Mouse (Mus musculus): ENCODE results near the gene Unc45a.
"Not testable (repeated sequence)": the region's sequence is repeated elsewhere in the genome, so short reads cannot be mapped to it uniquely, and the experiment has no call there.

Gene Unc45a

DNA sequence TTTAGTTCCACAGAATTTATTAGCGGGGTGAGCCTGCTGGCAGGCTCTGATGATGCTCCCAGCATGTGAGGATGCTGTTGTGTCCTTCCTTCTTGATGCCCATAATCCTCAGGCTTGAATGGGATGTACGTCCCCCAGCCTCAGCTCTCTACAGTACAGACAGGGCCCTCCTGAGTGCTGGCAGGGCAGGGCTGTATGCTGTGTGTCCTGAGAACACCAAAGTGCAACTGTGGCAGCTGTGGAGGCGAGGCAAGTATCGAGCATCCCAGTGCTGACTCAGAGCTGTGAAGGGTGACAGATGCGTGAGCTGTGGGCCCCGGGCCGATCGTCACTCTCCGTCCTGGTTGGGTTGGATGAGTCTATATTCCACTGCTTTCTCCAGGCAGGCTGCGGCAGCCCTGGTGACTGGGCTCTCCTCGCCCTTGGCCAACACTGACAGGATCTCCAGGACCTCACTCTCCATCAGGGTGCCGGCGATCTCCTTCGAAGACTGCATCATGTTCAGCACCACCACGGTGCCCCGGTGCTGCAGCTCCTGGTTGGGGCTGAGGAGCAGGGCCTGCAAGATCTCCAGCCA, 15.4 kb downstream of the Unc45a start:
- no peak for DNase-seq (ENCODE audit: low read depth, low spot score)

DNA sequence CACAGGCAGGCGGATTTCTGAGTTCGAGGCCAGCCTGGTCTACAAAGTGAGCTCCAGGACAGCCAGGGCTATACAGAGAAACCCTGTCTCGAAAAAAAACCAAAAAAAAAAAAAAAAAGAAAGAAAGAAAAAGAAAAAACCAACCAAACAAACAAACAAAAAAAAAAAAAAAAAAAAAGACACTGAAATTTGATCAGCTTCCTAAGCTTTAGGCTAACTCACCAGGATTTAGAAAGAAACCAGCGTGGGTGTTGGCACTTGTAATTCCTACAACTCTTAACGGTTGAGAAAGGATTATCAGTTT, 16.0 kb downstream of the Unc45a start:
- not testable (repeated sequence) for DNase-seq (ENCODE audit: low read depth, low spot score)

DNA sequence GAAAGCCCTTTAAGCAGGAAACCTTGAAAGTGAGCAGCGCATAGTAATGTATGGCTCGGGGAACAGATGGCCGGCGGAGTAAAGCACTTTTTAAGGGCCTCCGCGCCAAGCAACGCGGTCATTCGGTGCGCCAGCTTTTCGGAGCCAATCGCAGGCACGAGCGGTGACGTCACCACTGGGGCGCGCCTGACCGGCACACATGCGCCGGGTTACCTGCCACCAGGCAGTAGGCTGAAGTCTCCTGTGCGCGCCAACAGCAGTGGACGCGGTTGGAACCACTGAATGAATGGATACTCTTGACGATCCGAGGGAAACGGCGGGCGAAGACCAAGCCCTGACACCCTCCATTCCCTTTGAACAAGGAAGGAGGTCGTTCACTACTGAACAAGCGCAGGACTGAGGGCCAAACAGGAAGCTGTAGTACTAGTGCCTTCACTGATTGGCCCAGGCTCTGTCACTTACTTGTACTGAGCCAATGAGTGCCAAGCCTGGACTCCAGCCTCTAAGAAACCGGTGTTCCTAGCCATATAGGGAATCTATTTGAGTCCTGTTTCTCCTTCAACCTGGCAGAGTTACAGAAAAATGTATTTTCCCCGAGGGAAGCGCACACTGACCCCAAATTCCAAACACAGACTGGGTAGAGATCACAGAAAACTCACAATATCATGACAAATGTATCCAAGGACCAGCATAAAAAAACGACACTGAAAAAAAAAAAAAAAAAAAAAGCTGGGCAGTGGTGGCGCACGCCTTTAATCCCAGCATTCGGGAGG, 16.6 kb downstream of the Unc45a start, which contains the start of gene Rccd1:
Gene Rccd1, minus strand, starts transcription at position 412 of the 773 bp plus-strand sequence.
- peak; percentile 95 for DNase-seq (ENCODE audit: low read depth, low spot score)

DNA sequence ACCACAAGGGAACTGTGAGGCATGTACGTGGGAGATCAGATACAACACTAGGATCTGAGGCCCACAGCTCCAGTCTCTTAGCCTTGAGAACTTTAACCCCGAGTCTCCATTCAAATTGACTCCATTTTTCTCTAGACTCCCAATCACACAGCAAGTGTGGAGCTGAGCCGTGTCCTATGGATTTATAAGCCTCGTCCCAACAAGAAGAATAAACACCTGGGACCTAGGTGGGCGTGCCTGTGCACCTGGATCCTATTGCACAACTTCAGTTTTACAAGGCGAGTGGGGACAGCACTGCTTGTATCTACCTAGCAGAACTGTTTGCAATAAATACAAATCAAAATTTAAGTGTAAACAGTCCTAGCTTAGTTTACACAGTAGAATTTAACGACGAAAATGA, 17.5 kb downstream of the Unc45a start:
- DNase-seq (ENCODE audit: low read depth, low spot score), result no peak

DNA sequence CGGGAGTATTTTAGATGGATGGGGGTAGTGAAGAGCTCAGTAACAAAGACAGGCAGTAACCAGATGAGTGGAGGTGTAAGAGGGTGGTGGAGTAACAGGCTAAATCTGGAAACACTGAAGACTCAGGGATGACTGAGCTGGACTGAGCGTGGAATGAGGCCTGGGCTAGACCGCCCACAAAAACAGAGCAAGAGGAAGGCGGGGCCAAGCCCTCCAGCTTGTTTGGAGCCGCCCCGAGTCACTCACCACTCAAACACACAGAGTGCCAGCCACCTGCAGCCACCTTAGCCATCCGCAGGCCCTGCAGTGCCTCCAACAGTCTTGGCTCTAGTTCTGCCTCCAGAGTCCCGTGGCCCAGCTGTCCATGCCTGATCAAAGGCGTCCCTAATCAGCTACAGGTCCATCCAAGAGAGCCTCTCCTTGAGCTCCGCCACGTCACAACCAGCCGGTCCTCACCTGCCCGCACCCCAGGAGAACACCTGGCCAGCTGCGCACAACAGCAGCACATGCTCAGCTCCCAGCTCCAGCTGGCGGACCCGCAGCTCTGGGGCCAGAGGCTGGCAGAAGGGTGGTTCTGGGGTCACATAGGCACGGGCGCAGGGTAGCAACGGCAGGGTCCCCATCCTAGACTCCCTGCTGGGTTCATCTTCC, 20.8 kb downstream of the Unc45a start:
- DNase-seq (ENCODE audit: low read depth, low spot score), result no peak

DNA sequence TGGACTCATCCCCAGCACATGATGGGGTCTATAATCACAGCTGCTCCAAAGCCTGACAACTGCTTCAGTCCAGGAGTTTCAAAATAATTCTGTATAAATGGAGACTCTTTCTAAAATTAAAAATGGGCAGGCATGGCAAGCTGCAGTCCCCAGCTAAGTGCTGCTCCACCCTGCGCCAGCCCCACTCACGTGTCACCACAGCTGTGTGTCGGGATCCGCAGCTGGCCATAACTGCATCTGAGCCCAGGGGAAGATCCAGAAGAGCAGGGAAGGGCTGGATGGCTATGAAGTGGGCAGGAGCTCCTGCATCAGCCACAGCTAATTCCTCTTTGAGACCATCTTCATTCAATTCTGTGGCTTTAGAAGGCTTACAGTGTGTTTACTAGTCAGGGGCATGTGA, 22.1 kb downstream of the Unc45a start:
- no peak for DNase-seq (ENCODE audit: low read depth, low spot score)

DNA sequence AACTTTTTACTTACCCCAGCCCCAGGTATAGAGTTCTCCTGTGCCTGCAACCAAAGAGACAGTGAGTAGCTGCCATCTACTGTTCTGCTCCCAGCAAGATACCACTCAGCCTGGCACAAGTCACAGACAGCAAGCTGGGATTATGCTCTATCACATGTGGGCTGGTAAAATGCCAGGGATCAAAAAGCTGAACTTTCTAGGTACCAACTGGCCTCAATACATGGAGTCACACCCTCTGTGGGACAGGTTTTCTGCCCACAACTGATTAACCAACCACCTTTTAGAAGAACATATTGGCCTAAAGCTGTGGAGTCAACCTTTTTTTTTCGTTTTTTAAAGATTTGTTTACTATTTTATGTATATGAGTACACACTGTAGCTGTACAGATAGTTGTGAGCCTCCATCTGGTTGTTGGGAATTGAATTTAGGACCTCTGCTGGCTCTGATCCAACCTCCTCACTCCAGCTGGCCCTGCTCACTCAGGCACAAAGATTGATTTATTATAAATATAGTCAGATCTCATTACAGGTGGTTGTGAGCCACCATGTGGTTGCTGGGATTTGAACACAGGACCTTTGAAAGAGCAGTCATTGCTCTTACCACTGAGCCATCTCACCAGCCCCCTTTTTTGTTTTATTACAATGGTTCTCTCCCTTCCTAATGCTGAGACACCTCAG, 23.2 kb downstream of the Unc45a start:
- no peak for DNase-seq (ENCODE audit: low read depth, low spot score)

DNA sequence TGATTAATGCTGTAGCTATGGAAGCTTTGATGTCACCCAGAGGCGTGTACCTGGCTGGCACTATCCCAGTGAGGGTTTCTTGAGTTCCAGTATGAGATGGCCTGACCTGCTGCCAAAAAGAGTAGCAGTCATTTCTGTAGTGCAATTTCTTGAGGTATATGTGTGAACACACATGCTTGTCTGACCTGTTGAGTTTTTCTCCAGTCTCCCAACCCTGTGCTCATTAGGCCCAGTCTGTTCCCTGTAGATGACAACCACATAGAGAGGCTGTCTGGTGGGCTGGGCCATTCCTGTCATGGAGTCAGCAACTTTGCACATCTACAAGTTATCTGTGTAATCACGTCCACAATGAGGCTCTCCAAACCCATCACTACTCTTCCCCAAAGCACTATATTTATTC, 25.1 kb downstream of the Unc45a start:
- DNase-seq (ENCODE audit: low read depth, low spot score), result no peak

DNA sequence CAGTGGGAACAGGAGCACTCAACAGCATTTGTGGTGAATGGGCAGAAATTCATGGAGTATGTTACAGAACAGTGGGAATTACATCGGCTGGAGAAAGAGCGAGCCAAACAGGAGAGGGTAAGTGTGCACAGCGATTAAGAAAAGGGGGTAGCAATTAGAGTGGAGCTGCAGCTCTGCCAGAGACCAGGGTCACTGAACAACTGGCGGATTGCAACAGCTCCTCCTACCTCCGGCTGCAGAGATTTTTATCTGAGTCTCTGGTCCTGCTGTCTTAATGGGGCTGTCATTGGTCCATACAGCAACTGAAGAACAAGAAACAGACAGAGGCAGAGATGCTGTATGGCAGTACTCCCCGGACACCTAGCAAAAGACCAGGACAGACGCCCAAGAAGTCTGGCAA, 30.0 kb downstream of the Unc45a start:
- DNase-seq (ENCODE audit: low read depth, low spot score), result no peak

DNA sequence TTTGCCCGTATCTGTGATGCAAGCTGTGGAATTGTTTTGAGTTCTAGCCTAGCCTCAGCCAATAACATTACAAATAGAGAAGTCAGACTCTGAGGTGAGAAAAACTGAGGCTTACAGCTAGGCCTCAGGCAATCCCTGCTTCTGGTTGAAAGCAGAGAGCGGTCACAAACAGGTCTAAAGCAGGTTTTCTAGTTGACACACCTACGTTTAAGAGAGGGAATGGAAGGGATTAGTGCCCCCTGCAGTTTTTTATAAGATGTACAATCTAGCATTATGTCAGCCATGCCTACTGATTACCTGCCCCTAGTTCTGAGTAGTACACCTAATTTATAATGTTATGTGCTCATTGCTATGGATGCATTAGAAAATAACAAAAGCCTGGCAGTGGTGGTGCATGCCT, 33.0 kb downstream of the Unc45a start:
- no peak for DNase-seq (ENCODE audit: low read depth, low spot score)

DNA sequence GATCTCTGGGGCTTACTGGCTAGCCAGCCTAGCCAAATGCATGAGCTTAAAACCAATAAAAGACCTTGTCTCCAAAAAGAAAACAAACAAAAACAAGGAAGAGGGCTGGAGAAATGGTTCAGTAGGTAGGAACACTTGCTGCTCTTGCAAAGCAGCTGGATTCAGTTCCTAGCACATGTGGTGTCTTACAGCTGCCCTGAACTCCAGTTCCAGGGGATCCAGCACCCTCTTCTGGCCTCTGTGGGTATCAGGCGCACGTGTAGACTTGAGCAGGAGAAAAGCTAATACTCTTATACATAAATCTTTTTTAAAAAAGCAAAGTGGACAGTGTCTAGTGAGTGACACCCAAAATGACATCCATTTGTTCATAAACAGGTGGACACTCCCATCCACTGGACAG, 39.3 kb downstream of the Unc45a start:
- DNase-seq (ENCODE audit: low read depth, low spot score), result no peak

DNA sequence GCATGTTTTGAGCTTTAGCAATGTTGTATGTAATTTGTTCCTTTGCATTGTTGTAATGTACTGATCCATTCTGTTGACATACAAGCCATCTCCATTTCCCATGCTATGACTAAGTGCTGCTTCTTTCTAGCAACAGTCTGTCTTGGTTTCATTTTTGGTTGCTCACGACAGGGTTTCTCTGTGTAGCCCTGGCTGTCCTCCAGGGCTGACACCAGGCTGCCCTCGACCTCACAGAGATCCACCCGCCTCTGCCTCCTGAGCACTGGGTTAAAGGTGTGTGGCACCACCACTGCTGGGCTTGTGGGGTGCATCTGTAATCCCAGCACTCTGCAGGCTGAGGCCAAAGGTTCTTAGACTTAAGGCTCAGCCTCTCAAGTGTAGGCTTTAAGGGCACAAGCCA, 41.2 kb downstream of the Unc45a start:
- no peak for DNase-seq (ENCODE audit: low read depth, low spot score)

DNA sequence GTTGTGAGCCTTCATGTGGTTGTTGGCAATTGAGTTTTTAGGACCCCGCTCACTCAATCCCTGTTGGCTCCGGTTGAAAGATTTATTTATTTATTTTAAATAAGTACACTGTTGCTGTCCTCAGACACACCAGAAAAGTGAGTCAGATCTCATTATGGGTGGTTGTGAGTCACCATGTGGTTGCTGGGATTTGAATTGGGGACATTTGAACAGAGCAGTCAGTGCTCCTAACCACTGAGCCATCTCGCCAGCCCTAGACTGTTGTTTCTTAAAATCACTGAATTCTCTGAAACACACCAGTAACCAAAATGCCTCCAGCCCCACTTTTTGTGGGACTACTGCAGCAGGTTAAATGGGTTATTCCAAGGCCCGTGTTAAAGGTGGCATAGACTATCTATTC, 42.1 kb downstream of the Unc45a start:
- no peak for DNase-seq (ENCODE audit: low read depth, low spot score)

DNA sequence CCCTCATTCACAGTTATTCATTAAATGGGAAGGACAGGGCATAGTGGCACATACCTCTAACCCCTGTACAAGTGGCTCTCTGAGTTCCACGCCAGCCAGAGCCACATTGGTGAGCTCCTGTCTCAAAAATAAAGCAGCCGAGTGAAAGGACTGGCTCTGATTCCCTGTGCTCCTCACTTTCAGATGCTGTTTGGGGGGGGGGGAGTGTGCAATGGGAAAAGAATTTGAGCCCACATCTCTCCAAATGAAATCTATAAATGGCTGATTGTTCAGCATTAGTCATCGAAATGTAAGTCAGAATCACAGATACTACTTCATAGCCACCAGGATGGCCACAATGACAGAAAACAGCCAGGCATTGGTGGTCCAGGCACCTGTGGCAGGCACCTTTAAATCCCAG, 43.8 kb downstream of the Unc45a start:
- no peak for DNase-seq (ENCODE audit: low read depth, low spot score)

DNA sequence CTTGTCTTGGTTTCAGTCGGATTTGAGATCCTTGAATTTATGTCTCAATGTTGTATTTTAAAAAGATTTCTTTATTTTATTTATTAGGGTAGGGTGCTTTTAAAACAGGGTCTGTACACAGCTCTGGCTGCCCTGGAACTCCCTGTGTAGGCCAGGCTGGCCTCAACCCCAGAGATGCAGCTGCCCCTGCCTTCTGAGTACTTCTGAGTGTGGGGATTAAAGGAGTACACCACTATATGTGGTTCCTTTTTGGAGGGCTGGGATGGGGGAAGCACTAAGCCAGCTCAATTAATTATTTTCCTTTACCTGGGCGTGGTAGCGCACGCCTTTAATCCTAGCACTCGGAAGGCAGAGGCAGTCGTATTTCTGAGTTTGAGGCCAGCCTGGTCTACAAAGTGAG, 44.3 kb downstream of the Unc45a start:
- DNase-seq (ENCODE audit: low read depth, low spot score), result no peak

DNA sequence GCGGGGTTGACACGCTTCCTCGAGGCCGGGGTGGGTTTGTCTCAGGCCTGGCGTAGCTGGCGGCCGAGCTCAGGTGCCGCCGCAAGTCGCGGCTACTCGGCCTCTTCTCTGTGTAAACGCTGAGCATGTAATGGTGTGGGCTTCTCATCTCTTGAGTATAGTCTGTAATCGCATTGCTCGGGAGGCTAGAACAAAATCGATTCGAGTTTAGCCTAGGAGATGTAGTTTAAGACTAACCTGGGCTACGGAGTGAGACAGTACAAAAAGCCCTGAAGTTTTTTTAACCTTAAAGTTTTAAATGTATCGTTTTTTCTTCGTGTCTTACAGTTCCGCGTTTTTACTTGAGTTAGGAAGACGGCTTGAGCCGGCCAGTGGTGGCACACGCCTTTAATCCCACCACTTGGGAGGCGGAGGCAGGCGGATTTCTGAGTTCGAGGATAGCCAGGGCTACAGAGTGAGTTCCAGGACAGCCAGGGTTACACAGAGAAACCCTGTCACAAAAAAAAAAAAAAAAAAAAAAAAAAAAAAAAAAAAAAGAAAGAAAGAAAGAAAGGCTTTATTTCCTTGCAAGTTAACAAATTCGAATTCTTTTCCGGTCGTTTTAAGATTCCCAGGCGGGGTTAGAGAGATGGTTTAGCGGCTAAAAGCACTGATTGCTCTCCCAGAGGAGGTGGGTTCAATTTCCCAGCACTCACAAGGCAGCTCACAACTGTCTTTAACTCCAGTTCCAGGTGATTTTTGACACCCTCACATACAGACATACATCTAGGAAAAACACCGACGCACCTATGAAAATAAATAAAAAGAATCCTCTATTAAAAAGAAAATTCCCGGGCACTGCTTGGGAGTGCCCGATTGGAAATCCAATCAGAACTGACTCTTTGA, 45.8 kb downstream of the Unc45a start:
- DNase-seq (ENCODE audit: low read depth, low spot score), result peak; percentile 7

DNA sequence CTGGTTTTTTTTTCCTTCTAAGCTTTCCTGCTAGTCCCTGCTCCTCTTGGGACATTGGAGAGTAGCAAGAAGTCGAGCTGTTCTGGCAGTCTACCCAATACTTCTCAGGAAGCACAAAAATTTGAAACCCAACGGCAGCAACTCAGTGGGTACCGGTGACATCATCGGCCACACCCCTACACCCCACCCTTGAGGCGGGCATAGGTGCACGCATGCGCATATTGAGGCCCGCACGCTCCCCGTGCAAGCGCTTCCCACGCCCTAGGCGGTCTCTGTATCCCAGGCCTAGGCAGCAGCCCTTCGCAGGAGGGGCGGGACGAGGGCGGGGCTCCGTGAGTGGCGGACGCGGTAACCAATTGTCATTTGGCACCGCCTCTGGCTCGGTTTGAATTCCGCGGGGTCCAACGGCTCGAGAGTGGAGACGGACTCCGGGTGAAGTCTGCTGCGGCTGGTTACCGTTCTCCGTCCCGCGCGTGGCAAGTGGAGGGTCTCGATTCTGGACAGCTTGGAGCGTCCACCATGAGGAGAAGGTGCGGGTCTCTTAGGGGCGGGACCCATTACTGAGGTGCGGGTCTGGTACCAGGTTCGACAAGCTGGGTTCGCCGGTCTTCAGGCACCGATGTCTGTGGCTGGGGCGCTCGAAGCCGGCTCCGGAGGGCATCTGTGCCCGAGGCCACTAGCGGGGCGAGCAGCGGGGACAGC, 46.6 kb downstream of the Unc45a start, which contains the start of gene Prc1:
Gene Prc1, plus strand, starts transcription at position 389 of the 702 bp plus-strand sequence.
- DNase-seq (ENCODE audit: low read depth, low spot score), result peak; percentile 94

DNA sequence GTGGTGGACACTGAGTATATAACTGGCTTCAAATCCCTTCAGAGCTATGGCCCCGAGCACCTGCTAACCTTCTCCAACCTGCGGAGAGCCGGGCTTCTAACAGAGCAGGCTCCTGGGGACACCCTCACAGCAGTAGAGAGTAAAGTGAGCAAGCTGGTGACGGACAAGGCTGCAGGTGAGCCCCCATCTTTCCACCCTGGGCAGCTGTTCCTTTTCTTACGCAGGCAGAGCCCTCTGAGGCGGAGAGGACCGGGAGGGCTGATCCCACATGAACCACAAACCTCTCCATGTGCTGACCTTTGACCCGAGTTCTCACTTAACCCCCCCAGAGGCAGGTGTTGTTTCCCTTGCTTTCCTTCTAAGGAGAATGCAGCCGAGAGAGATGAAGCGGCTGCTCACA, 53.1 kb downstream of the Unc45a start:
- no peak for DNase-seq (ENCODE audit: low read depth, low spot score)

DNA sequence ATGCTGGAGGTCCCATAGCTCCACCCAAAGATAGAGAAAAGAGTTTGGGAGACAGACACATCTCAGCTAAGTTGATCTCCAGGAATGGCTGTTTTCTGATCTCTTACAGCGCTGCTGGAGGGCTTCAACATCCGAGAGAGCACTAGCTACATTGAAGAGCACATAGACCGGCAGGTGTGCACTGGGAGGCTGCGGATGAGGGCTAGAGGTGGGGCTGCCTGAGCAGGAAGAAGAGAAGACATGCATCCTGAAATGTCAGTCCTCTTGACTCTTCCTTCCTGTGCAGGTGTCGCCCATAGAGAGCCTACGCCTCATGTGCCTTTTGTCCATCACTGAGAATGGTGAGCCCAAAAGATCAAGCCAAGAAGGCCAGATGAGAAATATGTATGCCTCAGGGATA, 55.1 kb downstream of the Unc45a start:
- DNase-seq (ENCODE audit: low read depth, low spot score), result no peak

DNA sequence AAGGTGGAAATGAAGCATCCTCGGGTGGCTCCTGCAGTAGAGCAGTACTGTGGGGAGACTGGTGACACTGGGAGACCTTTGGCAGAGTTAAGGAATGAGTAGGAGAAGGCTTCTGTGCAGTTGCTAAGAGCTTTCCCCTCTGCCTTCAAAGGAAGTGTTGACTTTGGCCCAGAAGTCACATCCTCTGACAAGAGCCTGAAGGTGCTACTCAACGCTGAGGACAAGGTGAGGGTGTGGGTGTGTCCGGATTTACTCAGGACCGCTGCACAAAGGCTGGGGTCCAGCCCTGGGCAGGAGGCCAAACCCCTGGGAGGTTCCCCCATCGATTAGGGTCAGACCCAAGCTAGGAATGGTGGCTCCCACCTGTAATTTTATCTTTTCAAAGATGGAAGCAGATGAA, 56.4 kb downstream of the Unc45a start:
- no peak for DNase-seq (ENCODE audit: low read depth, low spot score)

All from embryo, embryonic 11.5 days (tissue).